Mouse (Mus musculus) olfactory bulb, adult 2 months (tissue): ENCODE measurements around the gene Cox19. TPM values are rescaled to one million over a fixed set of nuclear protein-coding genes. Genes with fewer than 3 reads are reported as not detected.

Source experiments
- H3K27ac ChIP-seq: fragments of 200-500 bp; 2 replicates; pipeline ENCODE4 v1.5.1; 2012; ENCODE audit warnings: low read depth, low read length; ENCODE audit not compliant: insufficient read depth
- H3K4me1 ChIP-seq: fragments of 200-500 bp; 2 replicates; pipeline ENCODE4 v1.6.1; 2012; ENCODE audit warnings: low read length; ENCODE audit not compliant: control insufficient read depth, insufficient read depth
- H3K4me3 ChIP-seq: fragments of 200-500 bp; 2 replicates; pipeline ENCODE4 v1.5.1; 2012; ENCODE audit warnings: mild to moderate bottlenecking, low read depth, low read length, moderate library complexity; ENCODE audit not compliant: insufficient read depth
- CTCF ChIP-seq: fragments of 200-500 bp; IDR thresholded peaks from 2 replicates; pipeline ENCODE4 v1.5.1; 2012; ENCODE audit warnings: low read depth, mild to moderate bottlenecking, low read length, moderate library complexity; ENCODE audit not compliant: insufficient read depth
- POLR2A ChIP-seq: fragments of 200-500 bp; IDR thresholded peaks from 2 replicates; pipeline ENCODE4 v1.6.1; 2012; ENCODE audit warnings: mild to moderate bottlenecking, low read depth, low read length, moderate library complexity; ENCODE audit not compliant: insufficient read depth
- WGBS: fragments of 180-500 bp; shearing (Covaris S2); methylation state at CpG from one replicate; pipeline ENCODE4 v1.1.7; 2018; 5-methylcytosine and 5-hydroxymethylcytosine counted together
- polyA plus RNA-seq: library from polyadenylated mRNA; stranded (reverse); fragments of >200 nt; gene quantifications from 2 replicates; pipeline ENCODE4 v1.2.4, GENCODE M21; 2012; ENCODE audit warnings: low replicate concordance; ENCODE audit not compliant: missing spikeins, insufficient read depth, insufficient read length

The Cox19 gene
- polyA plus RNA-seq, 1 experiment, result not detected

GRCm38 (mm10) chr5:139314941-139315642 is 36.1 kb downstream of the Cox19 start:
- WGBS, result 84% methylated on average over 12 of the region's 12 CpGs
- TF ChIP-seq CTCF (no peak), POLR2A (no peak)
- Histone ChIP-seq H3K27ac (no peak overlapping the region), H3K4me1 (peaks cover 23% of the 10 kb centered on the region), H3K4me3 (no peak overlapping the region)

GRCm38 (mm10) chr5:139313536-139313935 is 37.7 kb downstream of the Cox19 start:
- WGBS, result 88% methylated on average over 9 of the region's 9 CpGs
- Histone ChIP-seq H3K4me3 (no peak overlapping the region), H3K27ac (no peak overlapping the region), H3K4me1 (peaks cover 21% of the 10 kb centered on the region)
- TF ChIP-seq POLR2A (no peak), CTCF (no peak)

- TF ChIP-seq POLR2A, result no peak
- TF ChIP-seq CTCF, result no peak
- H3K4me1 ChIP-seq, result peaks cover 5% of the 10 kb centered on the region; the same call in 1 of the 2 replicates
- WGBS, result 80% methylated on average over 9 of the region's 9 CpGs
- no peak overlapping the region for H3K4me3 ChIP-seq
- no peak overlapping the region for H3K27ac ChIP-seq
These were observed 39.4 kb downstream of the Cox19 start for GRCm38 (mm10) chr5:139311822-139312221.

DNA sequence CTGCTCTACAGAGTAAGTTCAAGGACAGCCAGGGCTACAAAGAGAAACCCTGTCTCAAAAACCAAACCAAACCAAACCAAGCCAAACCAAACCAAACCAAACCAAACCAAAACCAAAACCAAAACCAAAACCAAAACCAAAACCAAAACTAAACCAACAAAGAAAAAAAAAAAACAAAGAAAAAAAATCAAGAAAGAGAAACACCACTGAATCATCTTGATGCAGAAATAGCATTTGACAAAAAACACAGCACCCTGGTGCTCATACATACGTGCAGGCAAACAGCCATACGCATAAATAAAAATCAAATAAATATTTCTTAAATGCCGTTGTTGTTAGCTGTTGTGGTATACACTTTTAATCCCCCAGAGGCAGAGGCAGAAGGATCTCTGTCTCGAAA is 40.7 kb downstream of the Cox19 start:
- Histone ChIP-seq H3K4me3 (no peak overlapping the region), H3K4me1 (peaks cover 5% of the 10 kb centered on the region; the same call in 1 of the 2 replicates), H3K27ac (no peak overlapping the region)
- 92% methylated on average over 4 of the region's 4 CpGs for WGBS
- TF ChIP-seq CTCF (no peak), POLR2A (no peak)

- 84% methylated on average over 3 of the region's 3 CpGs for WGBS
- no peak for TF ChIP-seq CTCF
- TF ChIP-seq POLR2A, result no peak
- Histone ChIP-seq H3K4me1 (peaks cover 5% of the 10 kb centered on the region; the same call in 1 of the 2 replicates), H3K27ac (no peak overlapping the region), H3K4me3 (no peak overlapping the region)
These were observed 41.3 kb downstream of the Cox19 start for GRCm38 (mm10) chr5:139309946-139310345.

DNA sequence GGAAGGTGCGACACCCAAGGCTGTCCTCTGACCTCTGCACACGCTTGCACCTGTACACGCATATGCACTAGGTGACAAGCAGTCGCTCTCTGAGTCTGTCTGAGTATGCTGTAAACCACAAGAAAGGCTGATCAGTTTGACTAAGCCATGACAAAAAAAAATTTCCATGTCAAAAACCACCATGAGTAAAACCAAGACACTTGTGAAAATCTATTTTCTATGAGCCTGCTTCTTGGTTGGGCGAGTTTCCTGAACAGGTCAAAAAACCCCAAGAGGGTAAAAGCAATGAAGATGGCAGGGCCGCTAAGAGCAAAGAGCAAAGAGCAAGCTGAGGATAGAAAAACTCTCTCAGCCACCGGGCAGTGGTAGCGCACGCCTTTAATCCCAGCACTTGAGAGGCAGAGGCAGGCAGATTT is 47.6 kb downstream of the Cox19 start:
- Histone ChIP-seq H3K4me3 (no peak overlapping the region), H3K27ac (no peak overlapping the region)
- TF ChIP-seq POLR2A, result no peak
- no peak for TF ChIP-seq CTCF

DNA sequence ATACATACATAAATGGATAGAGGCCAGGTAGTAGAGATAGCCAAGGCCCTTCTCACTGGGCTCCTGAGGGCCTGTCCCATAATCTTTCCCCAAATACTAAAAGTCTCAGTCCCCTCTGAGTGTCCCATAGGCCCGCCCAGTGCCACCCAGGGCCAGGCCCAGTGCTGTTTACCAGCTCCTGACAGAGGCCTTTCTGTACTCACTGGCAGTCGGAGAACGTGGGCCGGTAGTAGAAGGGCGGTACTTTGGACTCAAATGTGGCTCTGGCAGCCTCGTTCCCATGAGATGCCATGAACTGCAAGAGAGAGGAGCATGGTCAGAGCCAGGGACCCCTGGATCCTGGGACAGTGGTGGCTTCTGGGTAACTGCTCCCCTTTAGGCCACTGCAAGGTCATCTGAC is 49.1 kb downstream of the Cox19 start:
- WGBS, result 62% methylated on average over 6 of the region's 6 CpGs
- TF ChIP-seq CTCF (no peak), POLR2A (no peak)
- Histone ChIP-seq H3K27ac (no peak overlapping the region), H3K4me3 (no peak overlapping the region), H3K4me1 (no peaks in the 10 kb centered on the region)

More for the DNA sequence above, 47.6 kb downstream of the Cox19 start:
- H3K4me1 ChIP-seq, result no peaks in the 10 kb centered on the region
- 91% methylated on average over 9 of the region's 9 CpGs for WGBS

GRCm38 (mm10) chr5:139297745-139298144 is 53.5 kb downstream of the Cox19 start:
- TF ChIP-seq CTCF (no peak), POLR2A (no peak)
- WGBS, result 76% methylated on average over 5 of the region's 5 CpGs
- Histone ChIP-seq H3K4me3 (no peak overlapping the region), H3K27ac (no peak overlapping the region), H3K4me1 (no peaks in the 10 kb centered on the region)

DNA sequence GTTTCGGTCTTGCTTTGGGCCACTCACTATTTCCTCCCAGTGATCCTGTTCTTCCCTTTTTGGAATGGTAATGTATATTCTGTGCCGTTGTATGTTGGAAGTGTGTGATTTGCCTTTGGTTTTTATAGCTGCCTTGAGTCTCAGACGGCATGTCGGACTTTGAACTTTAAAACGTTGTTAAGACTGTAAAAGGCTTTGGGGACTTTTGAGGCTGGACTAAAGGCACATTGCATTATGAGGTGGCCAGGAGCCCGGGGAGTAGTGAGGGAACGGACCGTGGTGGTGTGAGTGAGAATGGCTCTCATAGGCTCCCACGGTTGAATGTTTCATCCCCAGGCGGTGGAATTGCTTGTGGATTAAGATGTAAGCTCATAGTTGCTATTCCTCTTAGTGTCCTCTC is 54.1 kb downstream of the Cox19 start:
- 91% methylated on average over 10 of the region's 10 CpGs for WGBS
- H3K4me3 ChIP-seq, result no peak overlapping the region
- H3K4me1 ChIP-seq, result no peaks in the 10 kb centered on the region
- H3K27ac ChIP-seq, result no peak overlapping the region
- TF ChIP-seq POLR2A, result no peak
- TF ChIP-seq CTCF, result no peak

GRCm38 (mm10) chr5:139294089-139294488 is 57.1 kb downstream of the Cox19 start:
- 85% methylated on average over 2 of the region's 2 CpGs for WGBS
- Histone ChIP-seq H3K4me3 (no peak overlapping the region), H3K27ac (no peak overlapping the region), H3K4me1 (no peaks in the 10 kb centered on the region)
- no peak for TF ChIP-seq POLR2A
- no peak for TF ChIP-seq CTCF
